Mouse (Mus musculus) heart, adult 18-20 months (tissue): ENCODE measurements around the gene Pld2. TPM values are rescaled to one million over a fixed set of nuclear protein-coding genes. Genes with fewer than 3 reads are reported as not detected.

ENCODE experiments used
- total RNA-seq, 2 experiments: library from RNA; stranded (reverse); gene quantifications; 2 replicates each; pipeline ENCODE4 v1.2.3; 2021

The Pld2 gene
- total RNA-seq, 2 experiments from 2014 or later, result 5.9 to 6.1 TPM

Other genes starting within 250 kb of the Pld2 start
- not detected for gene Alox12e, start 217.4 kb upstream of the Pld2 start, total RNA-seq
- gene Alox15, start 188.0 kb upstream of the Pld2 start, total RNA-seq, result 1 to 10 TPM; 4.0 to 7.2 TPM
- gene Pelp1, start 130.0 kb upstream of the Pld2 start, total RNA-seq, result 10 to 100 TPM; 19.0 to 19.3 TPM
- gene Arrb2, start 107.4 kb upstream of the Pld2 start, total RNA-seq, result 10 to 100 TPM; 11.3 to 12.5 TPM
- gene Med11, start 88.1 kb upstream of the Pld2 start, total RNA-seq, result 1 to 10 TPM; 7.5 to 8.2 TPM
- gene Zmynd15, start 80.6 kb upstream of the Pld2 start, total RNA-seq, result 1 to 10 TPM; 1.7 to 2.8 TPM
- 1 to 10 TPM; 8.3 to 9.9 TPM for gene Cxcl16, start 80.1 kb upstream of the Pld2 start, total RNA-seq
- gene Tm4sf5, start 34.8 kb upstream of the Pld2 start, total RNA-seq, result 1 to 10 TPM; 1.4 to 2.4 TPM
- gene Vmo1, start 25.4 kb upstream of the Pld2 start, total RNA-seq, result not detected
- not detected for gene Gltpd2, start 20.9 kb upstream of the Pld2 start, total RNA-seq
- 100 to 1,000 TPM; 226 to 256 TPM for gene Psmb6, start 14.7 kb upstream of the Pld2 start, total RNA-seq
- not detected for gene Gm40193, start 7.1 kb upstream of the Pld2 start, total RNA-seq
- 10 to 100 TPM; 41.3 to 48.0 TPM for gene Mink1, start 22.8 kb downstream of the Pld2 start, total RNA-seq
- not detected for gene 4930544D05Rik, start 75.8 kb downstream of the Pld2 start, total RNA-seq
- not detected for gene Chrne, start 79.2 kb downstream of the Pld2 start, total RNA-seq
- gene Gp1ba, start 99.1 kb downstream of the Pld2 start, total RNA-seq, result under 1 TPM; 0.21 to 0.35 TPM
- gene Rnf167, start 107.2 kb downstream of the Pld2 start, total RNA-seq, result 10 to 100 TPM; 51.4 to 63.0 TPM
- gene Slc25a11, start 107.4 kb downstream of the Pld2 start, total RNA-seq, result 100 to 1,000 TPM; 619 to 711 TPM
- 100 to 1,000 TPM; 303 to 305 TPM for gene Pfn1, start 114.6 kb downstream of the Pld2 start, total RNA-seq
- 1,000 to 10,000 TPM; 1,596 to 1,839 TPM for gene Eno3, start 117.1 kb downstream of the Pld2 start, total RNA-seq
- gene Spag7, start 129.4 kb downstream of the Pld2 start, total RNA-seq, result 10 to 100 TPM; 89.3 to 93.9 TPM
- 10 to 100 TPM; 34.0 to 36.9 TPM for gene Camta2, start 148.0 kb downstream of the Pld2 start, total RNA-seq
- 1 to 10 TPM; 6.1 to 7.7 TPM for gene Inca1, start 160.1 kb downstream of the Pld2 start, total RNA-seq
- gene Kif1c, start 160.5 kb downstream of the Pld2 start, total RNA-seq, result 100 to 1,000 TPM; 469 to 485 TPM
- 1 to 10 TPM; 7.5 to 7.7 TPM for gene Zfp3, start 224.1 kb downstream of the Pld2 start, total RNA-seq